Comparison of ENCODE assay signal across 8 mouse cellular contexts in genomic region chr3:135594238-135594917, GRCm38 (mm10).
DNase-seq lines count a peak whose midpoint lies in the region; ATAC-seq and TF ChIP-seq lines count a peak whose summit lies in the region.

No protein-coding gene starts in this region.

- peaks cover 66% of the 10 kb centered on the region for H3K36me3 ChIP-seq in kidney, embryonic 15.5 days
- H3K36me3 ChIP-seq in ES-Bruce4 (ENCODE audit: control insufficient read depth, insufficient read depth, low read length, poor library complexity, severe bottlenecking) = peaks cover 4% of the 10 kb centered on the region; the same call in 1 of the 2 replicates
- peaks cover 2% of the 10 kb centered on the region for H3K36me3 ChIP-seq in heart, adult 2 months (ENCODE audit: control insufficient read depth, insufficient read depth, low read length)

- H3K79me2 ChIP-seq in heart, adult 2 months (replicated peaks; ENCODE audit: control insufficient read depth, insufficient read depth, low read length) = no peaks in the 10 kb centered on the region

- DNase-seq in kidney, postnatal 14 days = peak; percentile 48
- peak; percentile 84 for DNase-seq in induced T-regulatory cell, adult 2 months (ENCODE audit: low read depth)
- DNase-seq in naive thymus-derived CD4-positive, alpha-beta T cell, adult 2 months (ENCODE audit: low read depth) = peak; percentile 61
- DNase-seq in urinary bladder, adult 2 months (ENCODE audit: low spot score) = no peak
- DNase-seq in cerebellum, adult 11 months = no peak
- no peak for DNase-seq in heart, adult 2 months

- WGBS in kidney, embryonic 15.5 days = 78% methylated on average over 21 of the region's 21 CpGs
- WGBS in heart, adult 2 months = 68% methylated on average over 21 of the region's 21 CpGs

- intact Hi-C loops in heart, adult 2 months (cut with DNase I) = loop anchor here (5.0 kb wide), 1 partner anchor 37 kb away; no protein-coding TSS in a partner anchor

- no peak for TF ChIP-seq CTCF in ES-Bruce4 (IDR thresholded peaks at IDR 0.05; ENCODE audit: low read depth, low read length)
- TF ChIP-seq CTCF in heart, adult 2 months (IDR thresholded peaks at IDR 0.05) = no peak

- TF ChIP-seq EP300 in ES-Bruce4 (IDR thresholded peaks at IDR 0.05; ENCODE audit: insufficient read depth, low read depth, low read length) = no peak
- TF ChIP-seq EP300 in heart, adult 2 months (IDR thresholded peaks at IDR 0.05; ENCODE audit: insufficient read depth, low read depth, low read length) = no peak

- no peak overlapping the region for H3K9ac ChIP-seq in kidney, embryonic 15.5 days
- peak overlapping the region; percentile 10; the same call in 1 of the 2 replicates for H3K9ac ChIP-seq in ES-Bruce4 (ENCODE audit: low read depth, poor library complexity, severe bottlenecking)
- no peak overlapping the region for H3K9ac ChIP-seq in heart, adult 2 months (ENCODE audit: low read depth, low read length)

- no peaks in the 10 kb centered on the region for H3K9me3 ChIP-seq in kidney, embryonic 15.5 days (replicated peaks)
- H3K9me3 ChIP-seq in ES-Bruce4 (replicated peaks; ENCODE audit: control insufficient read depth, insufficient read depth, low read length, poor library complexity, severe bottlenecking) = no peaks in the 10 kb centered on the region

- no peak for TF ChIP-seq POLR2A in ES-Bruce4 (IDR thresholded peaks at IDR 0.05; ENCODE audit: insufficient read depth, low read length)
- no peak for TF ChIP-seq POLR2A in heart, adult 2 months (IDR thresholded peaks at IDR 0.05; ENCODE audit: insufficient read depth, low read depth, low read length)

- H3K27me3 ChIP-seq in kidney, embryonic 15.5 days = no peaks in the 10 kb centered on the region
- no peaks in the 10 kb centered on the region for H3K27me3 ChIP-seq in ES-Bruce4 (ENCODE audit: control insufficient read depth, insufficient read depth, low read length, poor library complexity, severe bottlenecking)
- H3K27me3 ChIP-seq in heart, adult 2 months (ENCODE audit: control insufficient read depth, insufficient read depth, low read length) = no peaks in the 10 kb centered on the region

- no peak overlapping the region for H3K27ac ChIP-seq in kidney, embryonic 15.5 days
- H3K27ac ChIP-seq in ES-Bruce4 (ENCODE audit: insufficient read depth, low read length) = no peak overlapping the region
- H3K27ac ChIP-seq in heart, adult 2 months = no peak overlapping the region

- no peak for ATAC-seq in kidney, embryonic 15.5 days (replicated peaks; ENCODE audit: low FRiP score)

- no peak overlapping the region for H3K4me2 ChIP-seq in kidney, embryonic 15.5 days

- H3K4me3 ChIP-seq in kidney, embryonic 15.5 days (replicated peaks) = no peak overlapping the region
- peak overlapping the region; percentile 40 for H3K4me3 ChIP-seq in ES-Bruce4 (ENCODE audit: low read depth, low read length)
- H3K4me3 ChIP-seq in heart, adult 2 months = no peak overlapping the region

- H3K4me1 ChIP-seq in kidney, embryonic 15.5 days = no peaks in the 10 kb centered on the region
- no peaks in the 10 kb centered on the region for H3K4me1 ChIP-seq in ES-Bruce4 (ENCODE audit: control insufficient read depth, insufficient read depth, low read length)
- H3K4me1 ChIP-seq in heart, adult 2 months (ENCODE audit: control insufficient read depth, insufficient read depth, low read length) = peaks cover 6% of the 10 kb centered on the region

Comparison
In these comparisons a context has a peak if more than half of its experiments do, and no peak if none do; other contexts are left out.
1. DNase-seq: peak in kidney, postnatal 14 days (single experiment), induced T-regulatory cell, adult 2 months (single experiment) and naive thymus-derived CD4-positive, alpha-beta T cell, adult 2 months (single experiment); none in urinary bladder, adult 2 months (single experiment), cerebellum, adult 11 months (single experiment) and heart, adult 2 months (0 of 2).